Mouse (Mus musculus) CH12.LX (cell line): ENCODE measurements at regions not wholly inside any gene's neighbourhood (a gene's known extent, or its start where the extent isn't known, plus 50 kb on each side); places are given as distances from the start of the nearest gene placed in this dataset.

Source experiments
- DNase-seq: peaks from one replicate; pipeline ENCODE4 v3.0.0-alpha.2; 2013; ENCODE audit errors: extremely low read depth
- H3K27ac ChIP-seq: 2 replicates; pipeline ENCODE4 v1.5.1; 2012; ENCODE audit warnings: low read depth, mild to moderate bottlenecking, control low read depth, moderate library complexity; ENCODE audit not compliant: insufficient read depth
- H3K27me3 ChIP-seq: replicated peaks from 2 replicates; pipeline ENCODE3; 2012; ENCODE audit warnings: inconsistent platforms
- H3K36me3 ChIP-seq, 2 experiments: replicated peaks in 1 of 2; 2 replicates each; pipeline versions ENCODE3 to v1.6.1; 2012; ENCODE audit warnings: inconsistent platforms in 1 of 2, low read length in 1 of 2, mild to moderate bottlenecking in 1 of 2, mixed read lengths in 1 of 2, moderate library complexity in 1 of 2; ENCODE audit not compliant: control insufficient read depth in 1 of 2, insufficient read depth in 1 of 2
- H3K4me1 ChIP-seq, 2 experiments: 2 replicates each; pipeline ENCODE4 v1.6.1; 2012; ENCODE audit warnings: inconsistent platforms in 1 of 2, moderate library complexity in 1 of 2; ENCODE audit not compliant: insufficient read depth in 2 of 2, control insufficient read depth in 1 of 2
- H3K4me2 ChIP-seq: 2 replicates; pipeline ENCODE4 v1.6.1; 2012; ENCODE audit warnings: low read depth, mild to moderate bottlenecking, control low read depth; ENCODE audit not compliant: poor library complexity, insufficient read depth, severe bottlenecking
- H3K4me3 ChIP-seq, 3 experiments: fragments of 150-350 bp in 1 of 3; sonication (generic) in 1 of 3; replicated peaks in 1 of 3; 2 replicates each; pipeline versions ENCODE3 to v1.5.1; 2011 to 2012; ENCODE audit warnings: low read depth in 2 of 3, low read length in 2 of 3, mild to moderate bottlenecking in 2 of 3, moderate library complexity in 2 of 3, control low read depth in 1 of 3, improper control_type of control experiment in 1 of 3, inconsistent platforms in 1 of 3, mixed read lengths in 1 of 3; ENCODE audit not compliant: poor library complexity in 1 of 3
- H3K79me2 ChIP-seq: replicated peaks from 2 replicates; pipeline ENCODE4 v1.6.1; 2012; ENCODE audit warnings: mild to moderate bottlenecking, moderate library complexity; ENCODE audit not compliant: control insufficient read depth, poor library complexity, insufficient read depth, severe bottlenecking; ENCODE audit errors: extremely low read depth
- H3K9ac ChIP-seq: 2 replicates; pipeline ENCODE4 v1.6.1; 2012; ENCODE audit warnings: low read depth, mild to moderate bottlenecking, control low read depth, moderate library complexity; ENCODE audit not compliant: insufficient read depth
- H3K9me3 ChIP-seq: replicated peaks from 2 replicates; pipeline ENCODE3; 2012; ENCODE audit warnings: low read length, inconsistent platforms, mixed read lengths
- CHD2 ChIP-seq: IDR thresholded peaks from 2 replicates; pipeline ENCODE4 v1.6.1; 2011; ENCODE audit warnings: low read length, improper control_type of control experiment
- CTCF ChIP-seq, 2 experiments: IDR thresholded peaks in 1 of 2; conservative IDR thresholded peaks in 1 of 2; 2 replicates each; pipeline ENCODE4 v1.5.1; 2011 to 2012; ENCODE audit warnings: low read depth in 2 of 2, low read length in 2 of 2, improper control_type of control experiment in 1 of 2, inconsistent platforms in 1 of 2, mild to moderate bottlenecking in 1 of 2, moderate library complexity in 1 of 2
- EP300 ChIP-seq: IDR thresholded peaks from 2 replicates; pipeline ENCODE4 v1.6.1; 2011; ENCODE audit warnings: low read length, improper control_type of control experiment
- JUN ChIP-seq: IDR thresholded peaks from 2 replicates; pipeline ENCODE4 v1.6.1; 2011; ENCODE audit warnings: low read depth, mild to moderate bottlenecking, low read length, improper control_type of control experiment, moderate library complexity; ENCODE audit not compliant: insufficient read depth
- MAFK ChIP-seq: IDR thresholded peaks from 2 replicates; pipeline ENCODE4 v1.6.1; 2011; ENCODE audit warnings: low read length, improper control_type of control experiment; ENCODE audit not compliant: insufficient replicate concordance
- MAZ ChIP-seq: IDR thresholded peaks from 2 replicates; pipeline ENCODE4 v1.6.1; 2012; ENCODE audit warnings: low read depth, mild to moderate bottlenecking, inconsistent platforms, low read length, improper control_type of control experiment, moderate library complexity
- MEF2A ChIP-seq: IDR thresholded peaks from 2 replicates; pipeline ENCODE4 v1.6.1; 2014; ENCODE audit warnings: low read depth, mild to moderate bottlenecking, inconsistent platforms, low read length, improper control_type of control experiment, borderline replicate concordance
- NRF1 ChIP-seq: IDR thresholded peaks from 2 replicates; pipeline ENCODE4 v1.6.1; 2014; ENCODE audit warnings: low read depth, mild to moderate bottlenecking, inconsistent platforms, low read length, improper control_type of control experiment, moderate library complexity
- RAD21 ChIP-seq: IDR thresholded peaks from 2 replicates; pipeline ENCODE4 v1.6.1; 2011; ENCODE audit warnings: low read depth, mild to moderate bottlenecking, low read length, improper control_type of control experiment, moderate library complexity
- RCOR1 ChIP-seq: conservative IDR thresholded peaks from 2 replicates; pipeline ENCODE4 v1.6.1; 2012; ENCODE audit warnings: low read depth, mild to moderate bottlenecking, inconsistent platforms, low read length, improper control_type of control experiment
- ZC3H11A ChIP-seq: IDR thresholded peaks from 2 replicates; pipeline ENCODE4 v1.6.1; 2012; ENCODE audit warnings: low read depth, mild to moderate bottlenecking, inconsistent platforms, low read length, improper control_type of control experiment
- ZMIZ1 ChIP-seq: IDR thresholded peaks from 2 replicates; pipeline ENCODE4 v1.6.1; 2012; ENCODE audit warnings: low read depth, mild to moderate bottlenecking, inconsistent platforms, low read length, improper control_type of control experiment
- dilution Hi-C: fragments of 300-500 bp; cut with MboI; formaldehyde crosslinking; loops from 2 replicates; pipeline ENCODE4 v1.14.3; 2020; ENCODE audit warnings: low sequenced_read_pairs; ENCODE audit not compliant: extremely low pct_unique_long_range_greater_than_20kb, extremely low pct_ligation_motif_present
- in situ Hi-C: fragments of 300-500 bp; cut with MboI; formaldehyde crosslinking; loops from 3 replicates; pipeline ENCODE4 v1.14.3; 2019; ENCODE audit warnings: low sequenced_read_pairs, low pct_ligation_motif_present, low pct_unique_long_range_greater_than_20kb, mixed read lengths

GRCm38 (mm10) chr17:88165811-88166210, 100.7 kb upstream of the Fbxo11 start (continued):
- no peak for TF ChIP-seq NRF1
- no peak for TF ChIP-seq RCOR1
- no peak for TF ChIP-seq JUN
- TF ChIP-seq MAZ: no peak
- no peak for TF ChIP-seq EP300
- no peak for TF ChIP-seq MEF2A

- no peak for DNase-seq
- Histone ChIP-seq H3K4me2 (no peak overlapping the region), H3K79me2 (peaks cover under 1% of the 10 kb centered on the region), H3K27me3 (no peaks in the 10 kb centered on the region), H3K27ac (peak overlapping the region; percentile 33; the same call in 1 of the 2 replicates), H3K9me3 (peaks cover 11% of the 10 kb centered on the region), H3K4me1 (peaks cover 3 to 25% of the 10 kb centered on the region in 2 experiments; a peak in 3 of 4 replicates), H3K36me3 (peaks cover 29 to 58% of the 10 kb centered on the region in 2 experiments), H3K4me3 (no peak overlapping the region), H3K9ac (no peak overlapping the region)
- TF ChIP-seq ZMIZ1 (peak; percentile 42; the same call in 1 of the 2 replicates), ZC3H11A (no peak)
- in situ Hi-C loops: no loop called here
- dilution Hi-C loops: no loop called here
Observed at GRCm38 (mm10) chr17:88168262-88169096, 103.4 kb upstream of the Fbxo11 start.

- in situ Hi-C loops: no loop called here
- TF ChIP-seq RAD21 (no peak), CHD2 (no peak), MAFK (0 out of 2 replicates have a peak, but pooled peaks have one; percentile 14), CTCF (conservative IDR thresholded peaks at IDR 0.05 in 1 of 2, IDR thresholded peaks at IDR 0.05 in 1 of 2; ENCODE audit: low read depth in 2 of 2, low read length in 2 of 2) (no peak)
- TF ChIP-seq, all 38 proteins: peak for 1
- Histone ChIP-seq H3K4me1 (peaks cover 6 to 35% of the 10 kb centered on the region in 2 experiments), H3K9me3 (peaks cover 8% of the 10 kb centered on the region), H3K79me2 (no peaks in the 10 kb centered on the region), H3K9ac (no peak overlapping the region), H3K27ac (no peak overlapping the region), H3K27me3 (no peaks in the 10 kb centered on the region), H3K4me3 (no peak overlapping the region), H3K4me2 (no peak overlapping the region), H3K36me3 (peaks cover 14 to 42% of the 10 kb centered on the region in 2 experiments)
- dilution Hi-C loops: no loop called here
- no peak for DNase-seq
Observed at GRCm38 (mm10) chr17:88171606-88172005, 106.5 kb upstream of the Fbxo11 start.
